Mouse (Mus musculus) MEL (cell line): ENCODE measurements around the gene Cd48. TPM values are rescaled to one million over a fixed set of nuclear protein-coding genes. Genes with fewer than 3 reads are reported as not detected.

Experiments used
- DNase-seq: peaks from one replicate; pipeline ENCODE4 v3.0.0; 2011; ENCODE audit warnings: low read depth, low spot score
- H3K27ac ChIP-seq: 2 replicates; pipeline ENCODE4 v1.5.1; 2012; ENCODE audit warnings: low read depth, mild to moderate bottlenecking, control low read depth, low read length, moderate library complexity; ENCODE audit not compliant: control insufficient read depth
- H3K27me3 ChIP-seq, 2 experiments: fragments of 150-350 bp in 1 of 2; sonication (generic) in 1 of 2; 2 replicates each; pipeline ENCODE4 v1.6.1; 2012; ENCODE audit warnings: low read length in 2 of 2, mild to moderate bottlenecking in 2 of 2, improper control_type of control experiment in 1 of 2, moderate library complexity in 1 of 2; ENCODE audit not compliant: insufficient read depth in 2 of 2, control insufficient read depth in 1 of 2
- H3K36me3 ChIP-seq, 2 experiments: 2 replicates each; pipeline ENCODE4 v1.6.1; 2012 to 2014; ENCODE audit warnings: low read length in 2 of 2, improper control_type of control experiment in 1 of 2, inconsistent platforms in 1 of 2, mild to moderate bottlenecking in 1 of 2; ENCODE audit not compliant: insufficient read depth in 2 of 2, control insufficient read depth in 1 of 2
- H3K4me1 ChIP-seq, 2 experiments: fragments of 150-350 bp in 1 of 2; sonication (generic) in 1 of 2; 2 replicates each; pipeline ENCODE4 v1.6.1; 2012; ENCODE audit warnings: low read length in 2 of 2, improper control_type of control experiment in 1 of 2, mild to moderate bottlenecking in 1 of 2; ENCODE audit not compliant: insufficient read depth in 2 of 2, control insufficient read depth in 1 of 2
- H3K4me3 ChIP-seq, 2 experiments: fragments of 150-350 bp in 1 of 2; sonication (generic) in 1 of 2; 2 replicates each; pipeline ENCODE4 v1.5.1; 2012; ENCODE audit warnings: low read depth in 2 of 2, low read length in 2 of 2, mild to moderate bottlenecking in 2 of 2, moderate library complexity in 2 of 2, control low read depth in 1 of 2, improper control_type of control experiment in 1 of 2; ENCODE audit not compliant: control insufficient read depth in 1 of 2, insufficient read depth in 1 of 2
- H3K79me2 ChIP-seq: 2 replicates; pipeline ENCODE4 v1.6.1; 2012; ENCODE audit warnings: mild to moderate bottlenecking, low read length, moderate library complexity; ENCODE audit not compliant: control insufficient read depth, poor library complexity, insufficient read depth
- H3K9ac ChIP-seq: 2 replicates; pipeline ENCODE4 v1.6.1; 2012; ENCODE audit warnings: low read depth, mild to moderate bottlenecking, control low read depth, low read length, moderate library complexity; ENCODE audit not compliant: control insufficient read depth, poor library complexity, severe bottlenecking
- H3K9me3 ChIP-seq: fragments of 150-350 bp; sonication (generic); replicated peaks from 2 replicates; pipeline ENCODE4 v1.6.1; 2012; ENCODE audit warnings: mild to moderate bottlenecking, low read length, improper control_type of control experiment, moderate library complexity; ENCODE audit not compliant: insufficient read depth
- BHLHE40 ChIP-seq: IDR thresholded peaks from 2 replicates; pipeline ENCODE4 v1.6.1; 2012; ENCODE audit warnings: low read depth, mild to moderate bottlenecking, inconsistent platforms, low read length, improper control_type of control experiment, borderline replicate concordance
- CHD1 ChIP-seq: IDR thresholded peaks from 2 replicates; pipeline ENCODE4 v1.6.1; 2012; ENCODE audit warnings: low read depth, mild to moderate bottlenecking, inconsistent platforms, low read length, improper control_type of control experiment
- CHD2 ChIP-seq: IDR thresholded peaks from 2 replicates; pipeline ENCODE4 v1.6.1; 2011; ENCODE audit warnings: low read length, improper control_type of control experiment
- CTCF ChIP-seq, 3 experiments: IDR thresholded peaks in 2 of 3; conservative IDR thresholded peaks in 1 of 3; 2 replicates each; pipeline ENCODE4 v1.5.1; 2011 to 2012; ENCODE audit warnings: low read length in 3 of 3, low read depth in 2 of 3, mild to moderate bottlenecking in 2 of 3, improper control_type of control experiment in 1 of 3, inconsistent platforms in 1 of 3, mixed read lengths in 1 of 3, moderate library complexity in 1 of 3; ENCODE audit not compliant: control insufficient read depth in 1 of 3, insufficient read depth in 1 of 3, poor library complexity in 1 of 3, severe bottlenecking in 1 of 3
- ELF1 ChIP-seq: IDR thresholded peaks from 2 replicates; pipeline ENCODE4 v1.6.1; 2014; ENCODE audit warnings: low read depth, mild to moderate bottlenecking, inconsistent platforms, low read length, improper control_type of control experiment, moderate library complexity
- ETS1 ChIP-seq: IDR thresholded peaks from 2 replicates; pipeline ENCODE4 v1.6.1; 2012; ENCODE audit warnings: low read depth, mild to moderate bottlenecking, inconsistent platforms, low read length, improper control_type of control experiment, moderate library complexity
- GABPA ChIP-seq: IDR thresholded peaks from 2 replicates; pipeline ENCODE4 v1.6.1; 2012; ENCODE audit warnings: low read depth, mild to moderate bottlenecking, inconsistent platforms, low read length, improper control_type of control experiment, moderate library complexity
- HCFC1 ChIP-seq: IDR thresholded peaks from 2 replicates; pipeline ENCODE4 v1.6.1; 2012; ENCODE audit warnings: low read depth, mild to moderate bottlenecking, inconsistent platforms, low read length, improper control_type of control experiment, moderate library complexity
- JUND ChIP-seq: IDR thresholded peaks from 2 replicates; pipeline ENCODE4 v1.6.1; 2011; ENCODE audit warnings: low read depth, mild to moderate bottlenecking, improper control_type of control experiment, low read length
- KAT2A ChIP-seq: conservative IDR thresholded peaks from 2 replicates; pipeline ENCODE4 v1.6.1; 2012; ENCODE audit warnings: low read depth, low read length, improper control_type of control experiment, inconsistent platforms
- MAX ChIP-seq: IDR thresholded peaks from 2 replicates; pipeline ENCODE4 v1.6.1; 2011; ENCODE audit warnings: low read length, improper control_type of control experiment
- MAZ ChIP-seq: IDR thresholded peaks from 2 replicates; pipeline ENCODE4 v1.6.1; 2012; ENCODE audit warnings: low read depth, mild to moderate bottlenecking, inconsistent platforms, low read length, improper control_type of control experiment
- MEF2A ChIP-seq: IDR thresholded peaks from 2 replicates; pipeline ENCODE4 v1.6.1; 2014; ENCODE audit warnings: low read depth, mild to moderate bottlenecking, inconsistent platforms, low read length, improper control_type of control experiment; ENCODE audit not compliant: poor library complexity, insufficient replicate concordance, severe bottlenecking; ENCODE audit errors: extremely low read depth
- MXI1 ChIP-seq: IDR thresholded peaks from 2 replicates; pipeline ENCODE4 v1.6.1; 2011; ENCODE audit warnings: mild to moderate bottlenecking, low read depth, low read length, improper control_type of control experiment
- MYB ChIP-seq: IDR thresholded peaks from 2 replicates; pipeline ENCODE4 v1.6.1; 2011; ENCODE audit warnings: mild to moderate bottlenecking, low read depth, low read length, improper control_type of control experiment
- MYC ChIP-seq: IDR thresholded peaks from 2 replicates; pipeline ENCODE4 v1.6.1; 2011; ENCODE audit warnings: low read depth, mild to moderate bottlenecking, low read length, improper control_type of control experiment, moderate library complexity
- NELFE ChIP-seq: IDR thresholded peaks from 2 replicates; pipeline ENCODE4 v1.6.1; 2011; ENCODE audit warnings: low read depth, low read length, improper control_type of control experiment
- NRF1 ChIP-seq: IDR thresholded peaks from 2 replicates; pipeline ENCODE4 v1.6.1; 2014; ENCODE audit warnings: low read depth, mild to moderate bottlenecking, inconsistent platforms, low read length, improper control_type of control experiment, moderate library complexity; ENCODE audit not compliant: poor library complexity, insufficient read depth, severe bottlenecking
- POLR2A ChIP-seq, 2 experiments: IDR thresholded peaks; 2 replicates each; pipeline ENCODE4 v1.6.1; 2011 to 2012; ENCODE audit warnings: low read length in 2 of 2, mild to moderate bottlenecking in 2 of 2, control low read depth in 1 of 2, improper control_type of control experiment in 1 of 2, low read depth in 1 of 2, moderate library complexity in 1 of 2; ENCODE audit not compliant: control insufficient read depth in 1 of 2, insufficient read depth in 1 of 2, poor library complexity in 1 of 2
- POLR2AphosphoS2 ChIP-seq: IDR thresholded peaks from 2 replicates; pipeline ENCODE4 v1.6.1; 2011; ENCODE audit warnings: low read length, improper control_type of control experiment
- POLR2AphosphoS5 ChIP-seq: IDR thresholded peaks from 2 replicates; pipeline ENCODE4 v1.6.1; 2012; ENCODE audit warnings: low read depth, borderline replicate concordance, mild to moderate bottlenecking, inconsistent platforms, low read length, moderate library complexity, mixed read lengths
- RAD21 ChIP-seq: IDR thresholded peaks from 2 replicates; pipeline ENCODE4 v1.6.1; 2011; ENCODE audit warnings: mild to moderate bottlenecking, low read depth, low read length, improper control_type of control experiment
- SIN3A ChIP-seq: IDR thresholded peaks from 2 replicates; pipeline ENCODE4 v1.6.1; 2012; ENCODE audit warnings: low read length, improper control_type of control experiment, inconsistent platforms
- SMC3 ChIP-seq: IDR thresholded peaks from 2 replicates; pipeline ENCODE4 v1.6.1; 2011; ENCODE audit warnings: low read depth, low read length, improper control_type of control experiment
- TAL1 ChIP-seq: IDR thresholded peaks from 2 replicates; pipeline ENCODE4 v1.6.1; 2012; ENCODE audit warnings: mild to moderate bottlenecking, inconsistent platforms, low read length, moderate library complexity, mixed read lengths
- TBP ChIP-seq: IDR thresholded peaks from 2 replicates; pipeline ENCODE4 v1.8.0; 2011; ENCODE audit warnings: low read depth, low read length, improper control_type of control experiment
- TCF12 ChIP-seq: IDR thresholded peaks from 2 replicates; pipeline ENCODE4 v1.6.1; 2014; ENCODE audit warnings: low read depth, mild to moderate bottlenecking, inconsistent platforms, low read length, improper control_type of control experiment, moderate library complexity
- UBTF ChIP-seq: IDR thresholded peaks from 2 replicates; pipeline ENCODE4 v1.6.1; 2012; ENCODE audit warnings: low read depth, mild to moderate bottlenecking, inconsistent platforms, low read length, improper control_type of control experiment, moderate library complexity, borderline replicate concordance; ENCODE audit not compliant: insufficient read depth
- USF1 ChIP-seq: IDR thresholded peaks from 2 replicates; pipeline ENCODE4 v1.6.1; 2014; ENCODE audit warnings: low read depth, mild to moderate bottlenecking, inconsistent platforms, low read length, improper control_type of control experiment, moderate library complexity
- USF2 ChIP-seq, 2 experiments: IDR thresholded peaks; 2 replicates each; pipeline ENCODE4 v1.6.1; 2011 to 2012; ENCODE audit warnings: improper control_type of control experiment in 2 of 2, low read length in 2 of 2, borderline replicate concordance in 1 of 2, inconsistent platforms in 1 of 2, low read depth in 1 of 2, mild to moderate bottlenecking in 1 of 2; ENCODE audit not compliant: insufficient read depth in 1 of 2
- ZC3H11A ChIP-seq: IDR thresholded peaks from 2 replicates; pipeline ENCODE4 v1.6.1; 2012; ENCODE audit warnings: low read depth, mild to moderate bottlenecking, inconsistent platforms, low read length, improper control_type of control experiment
- ZKSCAN1 ChIP-seq: IDR thresholded peaks from 2 replicates; pipeline ENCODE4 v1.6.1; 2012; ENCODE audit warnings: low read depth, mild to moderate bottlenecking, inconsistent platforms, low read length, improper control_type of control experiment, moderate library complexity
- ZMIZ1 ChIP-seq: IDR thresholded peaks from 2 replicates; pipeline ENCODE4 v1.6.1; 2012; ENCODE audit warnings: low read depth, mild to moderate bottlenecking, inconsistent platforms, low read length, improper control_type of control experiment, moderate library complexity
- ZNF384 ChIP-seq: IDR thresholded peaks from 2 replicates; pipeline ENCODE4 v1.6.1; 2012; ENCODE audit warnings: low read depth, mild to moderate bottlenecking, inconsistent platforms, low read length, improper control_type of control experiment
- polyA plus RNA-seq, 2 experiments: library from polyadenylated mRNA; stranded (reverse) in 1 of 2; unstranded in 1 of 2; fragments of >175 nt in 1 of 2; fragments of >200 nt in 1 of 2; gene quantifications; 2 replicates each; pipeline versions ENCODE4 v1.2.1 to v1.2.4; 2012; ENCODE audit warnings: low replicate concordance in 2 of 2, low read depth in 1 of 2; ENCODE audit not compliant: insufficient read length in 2 of 2, insufficient read depth in 1 of 2, missing spikeins in 1 of 2
- total RNA-seq: library from RNA; depleted of rRNA; stranded (reverse); fragments of 300-350 nt; gene quantifications from 2 replicates; pipeline ENCODE4 v1.2.3, GENCODE M21; 2012

Cd48 gene
- total and polyA plus RNA-seq, 3 experiments, result 64.6 to 84.6 TPM; not detected in 1

- TF ChIP-seq ELF1 (no peak), GABPA (no peak), TCF12 (peak; percentile 74), POLR2AphosphoS5 (no peak), POLR2A (IDR thresholded peaks at IDR 0.05; ENCODE audit: control insufficient read depth in 1 of 2, insufficient read depth in 1 of 2, low read depth in 1 of 2, low read length in 2 of 2, poor library complexity in 1 of 2) (peak in 1 of 2 experiments; percentile 60; a peak in 2 of 4 replicates), UBTF (no peak), RAD21 (no peak), CHD2 (no peak), JUND (no peak), POLR2AphosphoS2 (no peak), MEF2A (no peak), MYB (peak; percentile 90), BHLHE40 (no peak)
Observed at GRCm38 (mm10) chr1:171674467-171674866, 7.3 kb upstream of the Cd48 start (continued).

- H3K27ac ChIP-seq, result peak overlapping the region; percentile 77
- H3K36me3 ChIP-seq, result peaks cover 0 to 52% of the 10 kb centered on the region in 2 experiments; a peak in 2 of 4 replicates
- peak; percentile 83 for DNase-seq
- H3K9me3 ChIP-seq, result no peaks in the 10 kb centered on the region
- H3K4me3 ChIP-seq, result no peak overlapping the region
- no peak overlapping the region for H3K9ac ChIP-seq
- peaks cover 5% of the 10 kb centered on the region for H3K79me2 ChIP-seq
- H3K4me1 ChIP-seq, result peaks cover 24 to 47% of the 10 kb centered on the region in 2 experiments
- H3K27me3 ChIP-seq, result no peaks in the 10 kb centered on the region
- TF ChIP-seq MXI1 (no peak), USF1 (no peak), SIN3A (0 out of 2 replicates have a peak, but pooled peaks have one; percentile 41), UBTF (no peak), BHLHE40 (no peak), ELF1 (no peak), MYC (0 out of 2 replicates have a peak, but pooled peaks have one; percentile 42), ETS1 (peak; percentile 43; the same call in 1 of the 2 replicates), TAL1 (peak; percentile 63), MAX (no peak), NELFE (no peak), TCF12 (peak; percentile 61; the same call in 1 of the 2 replicates), ZKSCAN1 (no peak), MAZ (no peak), SMC3 (no peak), RAD21 (no peak), ZMIZ1 (no peak), KAT2A (no peak), CHD1 (no peak), USF2 (IDR thresholded peaks at IDR 0.05; ENCODE audit: borderline replicate concordance in 1 of 2, insufficient read depth in 1 of 2, low read depth in 1 of 2, low read length in 2 of 2) (no peak), GABPA (no peak), ZNF384 (no peak), CTCF (IDR thresholded peaks at IDR 0.05 in 2 of 3, conservative IDR thresholded peaks at IDR 0.05 in 1 of 3; ENCODE audit: control insufficient read depth in 1 of 3, insufficient read depth in 1 of 3, low read depth in 2 of 3, low read length in 3 of 3, poor library complexity in 1 of 3, severe bottlenecking in 1 of 3) (no peak), POLR2A (IDR thresholded peaks at IDR 0.05; ENCODE audit: control insufficient read depth in 1 of 2, insufficient read depth in 1 of 2, low read depth in 1 of 2, low read length in 2 of 2, poor library complexity in 1 of 2) (peak in 1 of 2 experiments; percentile 37; a peak in 1 of 4 replicates), TBP (peak; percentile 49; the same call in 1 of the 2 replicates), NRF1 (no peak), HCFC1 (no peak), CHD2 (no peak), ZC3H11A (no peak)
Observed at GRCm38 (mm10) chr1:171677721-171678120, 4.1 kb upstream of the Cd48 start.
